Mouse (Mus musculus): ENCODE results near the gene Ppp1r18. TPM values are rescaled to one million over a fixed set of nuclear protein-coding genes. Genes with fewer than 3 reads are reported as not detected.

Ppp1r18 gene
- total RNA-seq, 1 experiment from 2014 or later: 146 TPM

GRCm38 (mm10) chr17:35921710-35922109, 56.3 kb downstream of the Ppp1r18 start:
- ATAC-seq (ENCODE audit: extremely low read depth, insufficient number of reproducible peaks, low FRiP score, poor library complexity, severe bottlenecking): no peak

DNA sequence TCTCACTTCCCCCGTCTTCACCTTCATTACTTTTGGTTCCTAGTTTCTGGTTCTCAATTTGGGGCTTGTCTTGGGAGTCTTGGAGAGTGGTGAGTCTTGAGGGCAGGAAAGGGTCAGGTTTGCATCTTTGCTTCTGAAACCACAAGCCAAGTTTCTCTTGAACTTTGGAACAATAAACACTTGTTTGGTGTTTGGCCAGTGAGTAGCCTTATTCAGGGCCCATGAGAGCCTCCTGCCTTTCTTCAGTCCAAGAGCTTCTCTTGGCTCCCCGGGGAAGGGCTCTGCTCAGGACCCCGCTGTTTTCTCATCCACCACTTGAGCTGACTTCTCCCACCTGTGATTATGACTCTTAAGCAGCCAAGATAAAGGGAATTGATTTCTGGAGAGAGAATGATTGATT, 57.2 kb downstream of the Ppp1r18 start:
- ATAC-seq (ENCODE audit: extremely low read depth, insufficient number of reproducible peaks, low FRiP score, poor library complexity, severe bottlenecking): no peak

GRCm38 (mm10) chr17:35923281-35923680, 57.9 kb downstream of the Ppp1r18 start:
- ATAC-seq (ENCODE audit: extremely low read depth, insufficient number of reproducible peaks, low FRiP score, poor library complexity, severe bottlenecking): no peak

Other genes starting within 250 kb of the Ppp1r18 start
- gene Gm9573, start 239.0 kb upstream of the Ppp1r18 start, total RNA-seq (2017): 0.37 and 3.3 TPM in 2 replicates
- gene Mucl3, start 221.9 kb upstream of the Ppp1r18 start, total RNA-seq (2017): not detected in 2 replicates
- gene Vars2, start 198.0 kb upstream of the Ppp1r18 start, total RNA-seq (2017): 11.8 and 13.8 TPM in 2 replicates
- gene Gtf2h4, start 191.9 kb upstream of the Ppp1r18 start, total RNA-seq (2017): 7.0 and 15.5 TPM in 2 replicates
- gene Ddr1, start 161.0 kb upstream of the Ppp1r18 start, total RNA-seq (2017): 0.81 TPM in 1 of 2 replicates, not detected in the other
- gene Ier3, start 43.9 kb upstream of the Ppp1r18 start, total RNA-seq (2017): 74.1 and 100 TPM in 2 replicates
- gene Flot1, start 42.4 kb upstream of the Ppp1r18 start, total RNA-seq (2017): 172 and 193 TPM in 2 replicates
- 182 and 191 TPM in 2 replicates for gene Tubb5, start 27.3 kb upstream of the Ppp1r18 start, total RNA-seq (2017)
- 22.5 and 30.7 TPM in 2 replicates for gene Mdc1, start 24.1 kb upstream of the Ppp1r18 start, total RNA-seq (2017)
- 42.5 and 45.6 TPM in 2 replicates for gene Nrm, start 4.3 kb upstream of the Ppp1r18 start, total RNA-seq (2017)
- gene Dhx16, start 14.2 kb downstream of the Ppp1r18 start, total RNA-seq (2017): 106 and 121 TPM in 2 replicates
- 9.6 and 12.8 TPM in 2 replicates for gene 2310061I04Rik, start 31.8 kb downstream of the Ppp1r18 start, total RNA-seq (2017)
- gene Atat1, start 44.5 kb downstream of the Ppp1r18 start, total RNA-seq (2017): 26.9 and 31.3 TPM in 2 replicates
- gene Mrps18b, start 50.8 kb downstream of the Ppp1r18 start, total RNA-seq (2017): 29.3 and 36.8 TPM in 2 replicates
- gene Ppp1r10, start 50.8 kb downstream of the Ppp1r18 start, total RNA-seq (2017): 413 and 415 TPM in 2 replicates
- gene Abcf1, start 104.2 kb downstream of the Ppp1r18 start, total RNA-seq (2017): 162 and 172 TPM in 2 replicates
- gene Gnl1, start 114.3 kb downstream of the Ppp1r18 start, total RNA-seq (2017): 39.3 and 41.5 TPM in 2 replicates
- 21.6 and 33.6 TPM in 2 replicates for gene Prr3, start 114.6 kb downstream of the Ppp1r18 start, total RNA-seq (2017)
- 255 and 292 TPM in 2 replicates for gene H2-T24, start 155.0 kb downstream of the Ppp1r18 start, total RNA-seq (2017)
- 431 and 448 TPM in 2 replicates for gene H2-T23, start 167.3 kb downstream of the Ppp1r18 start, total RNA-seq (2017)
- gene H2-T22, start 177.2 kb downstream of the Ppp1r18 start, total RNA-seq (2017): 101 and 107 TPM in 2 replicates
- not detected in 2 replicates for gene Gm6034, start 177.4 kb downstream of the Ppp1r18 start, total RNA-seq (2017)
- gene Gm11127, start 192.8 kb downstream of the Ppp1r18 start, total RNA-seq (2017): not detected in 2 replicates

Measured in neutrophil, adult 5-6 weeks (primary cell).